Mouse (Mus musculus): ENCODE data around the gene Ppp1r14c.

DNA sequence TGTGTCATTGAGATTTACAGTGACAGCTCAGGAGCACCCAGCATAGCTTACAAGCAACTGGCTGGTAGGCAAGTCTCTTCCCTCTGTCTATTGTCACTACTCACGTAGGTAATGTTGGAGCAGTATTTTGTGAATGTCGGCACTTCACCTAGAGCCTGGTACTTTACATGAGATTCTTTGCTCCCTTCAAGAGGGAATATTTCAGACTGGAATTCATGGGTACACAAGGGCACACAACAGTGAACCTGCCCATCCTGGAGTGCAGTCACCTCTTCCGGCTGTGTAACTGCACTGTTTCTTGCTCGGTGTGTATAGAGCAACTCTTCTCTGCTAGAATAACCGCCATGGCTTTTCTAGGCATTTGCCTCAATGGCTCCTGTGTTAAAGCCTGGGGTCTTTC lies 82.8 kb downstream of the Ppp1r14c start:
- no peak for TF ChIP-seq CTCF (IDR thresholded peaks at IDR 0.05; ENCODE audit: borderline replicate concordance, insufficient read depth, low read length)
- TF ChIP-seq POLR2A (IDR thresholded peaks at IDR 0.05; ENCODE audit: low read depth, low read length), result no peak
